Mouse (Mus musculus) brown adipose tissue, adult 24 weeks (tissue): Measurements from ENCODE around the gene Il21. TPM values are rescaled to one million over a fixed set of nuclear protein-coding genes. Genes with fewer than 3 reads are reported as not detected.

ENCODE experiments used
- H3K27ac ChIP-seq: fragments of 200-500 bp; replicated peaks from 2 replicates; pipeline ENCODE4 v1.5.1; 2012; ENCODE audit warnings: low read depth, mild to moderate bottlenecking, low read length
- H3K4me1 ChIP-seq: fragments of 200-500 bp; 2 replicates; pipeline ENCODE4 v1.6.1; 2012; ENCODE audit warnings: low read length, mixed read lengths; ENCODE audit not compliant: control insufficient read depth, insufficient read depth, insufficient read length
- H3K4me3 ChIP-seq: fragments of 200-500 bp; 2 replicates; pipeline ENCODE4 v1.5.1; 2012; ENCODE audit warnings: low read depth, mild to moderate bottlenecking, low read length, moderate library complexity; ENCODE audit not compliant: insufficient read depth
- polyA plus RNA-seq: library from polyadenylated mRNA; stranded (reverse); fragments of >200 nt; gene quantifications from 2 replicates; pipeline ENCODE4 v1.2.4, GENCODE M21; 2012; ENCODE audit not compliant: missing spikeins, insufficient read depth, insufficient read length

Gene Il21
- polyA plus RNA-seq, 1 experiment: not detected

- Histone ChIP-seq H3K4me3 (no peak overlapping the region), H3K27ac (no peak overlapping the region), H3K4me1 (no peaks in the 10 kb centered on the region)
Observed at GRCm38 (mm10) chr3:37173285-37173684, 59.2 kb downstream of the Il21 start.

Other genes starting within 250 kb of the Il21 start
- not detected in 2 replicates for gene Adad1, start 169.1 kb downstream of the Il21 start, polyA plus RNA-seq
- gene Il2, start 106.7 kb downstream of the Il21 start, polyA plus RNA-seq: 1.7 and 3.8 TPM in 2 replicates
- 1.3 and 1.6 TPM in 2 replicates for gene Bbs12, start 79.9 kb upstream of the Il21 start, polyA plus RNA-seq
- gene Cetn4, start 80.1 kb upstream of the Il21 start, polyA plus RNA-seq: 3.0 and 4.3 TPM in 2 replicates
- 3.4 and 9.9 TPM in 2 replicates for gene Fgf2, start 115.7 kb upstream of the Il21 start, polyA plus RNA-seq
- gene Spata5, start 187.3 kb upstream of the Il21 start, polyA plus RNA-seq: 6.0 and 6.9 TPM in 2 replicates
- gene Nudt6, start 187.6 kb upstream of the Il21 start, polyA plus RNA-seq: 34.1 and 34.6 TPM in 2 replicates